Mouse (Mus musculus): ENCODE data around the gene Dmgdh. TPM values are rescaled to one million over a fixed set of nuclear protein-coding genes. Genes with fewer than 3 reads are reported as not detected.
A peak's percentile ranks its signal among the peaks of the same experiment; 100 is the strongest.

Gene Dmgdh
- total RNA-seq, 2 experiments from 2014 or later: not detected

DNA sequence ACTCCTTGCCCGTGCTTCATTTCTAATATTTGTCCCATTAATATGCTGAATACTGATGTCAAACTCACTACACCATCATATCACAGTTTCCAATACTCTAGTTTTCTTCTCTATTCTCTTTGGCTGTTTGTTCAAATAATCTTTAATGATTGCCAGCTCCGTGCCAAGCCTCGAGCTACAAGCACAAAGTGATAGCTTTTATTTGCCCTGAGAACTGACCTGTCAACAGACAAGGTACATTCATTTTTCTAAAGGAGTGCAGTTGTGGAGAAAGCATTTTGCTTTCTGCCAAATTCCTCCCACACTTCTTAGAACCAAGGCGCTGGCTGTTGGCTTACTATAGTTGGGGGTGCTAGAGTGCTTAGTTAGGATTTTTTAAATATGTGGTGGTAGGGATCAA is 33.0 kb downstream of the Dmgdh start:
- no peak for ATAC-seq (replicated peaks; ENCODE audit: poor library complexity)

DNA sequence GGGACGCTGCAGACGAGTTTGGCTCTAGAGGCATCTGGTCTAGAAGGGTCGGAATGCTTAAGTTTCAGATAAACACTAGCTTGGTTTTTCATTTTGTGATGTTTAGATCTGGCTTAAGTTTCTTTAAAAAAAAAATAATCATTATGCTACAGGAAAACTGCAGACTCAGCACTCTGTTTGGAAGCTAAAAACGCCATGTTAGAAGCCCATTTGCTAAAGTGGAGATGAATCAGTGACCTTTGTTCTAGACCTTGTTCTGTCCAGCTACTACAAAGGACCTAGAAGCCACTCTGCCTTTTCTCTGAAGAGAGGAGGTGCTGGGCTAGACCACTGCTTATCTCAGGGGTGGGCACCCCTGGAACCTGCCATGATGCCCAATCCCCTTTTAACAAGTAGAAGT is 36.1 kb downstream of the Dmgdh start:
- no peak for ATAC-seq (replicated peaks; ENCODE audit: poor library complexity)

DNA sequence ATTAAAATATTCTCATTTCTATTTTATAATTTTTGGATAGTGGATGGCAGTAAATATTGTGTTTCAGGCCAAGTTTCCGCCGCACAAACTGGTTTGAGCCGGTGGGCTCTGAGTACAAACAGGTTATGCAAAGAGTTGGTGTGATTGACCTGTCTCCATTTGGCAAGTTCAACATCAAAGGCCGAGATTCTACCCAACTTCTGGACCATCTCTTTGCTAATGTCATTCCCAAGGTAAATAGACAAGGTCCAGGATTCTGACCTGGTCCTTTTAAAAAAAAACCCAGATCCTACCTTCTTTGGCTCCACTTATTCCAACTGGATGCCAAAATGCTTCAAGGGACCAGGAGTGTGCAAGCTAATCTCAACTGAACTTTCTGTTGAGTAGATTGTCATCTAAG is 37.0 kb downstream of the Dmgdh start:
- no peak for ATAC-seq (replicated peaks; ENCODE audit: poor library complexity)

DNA sequence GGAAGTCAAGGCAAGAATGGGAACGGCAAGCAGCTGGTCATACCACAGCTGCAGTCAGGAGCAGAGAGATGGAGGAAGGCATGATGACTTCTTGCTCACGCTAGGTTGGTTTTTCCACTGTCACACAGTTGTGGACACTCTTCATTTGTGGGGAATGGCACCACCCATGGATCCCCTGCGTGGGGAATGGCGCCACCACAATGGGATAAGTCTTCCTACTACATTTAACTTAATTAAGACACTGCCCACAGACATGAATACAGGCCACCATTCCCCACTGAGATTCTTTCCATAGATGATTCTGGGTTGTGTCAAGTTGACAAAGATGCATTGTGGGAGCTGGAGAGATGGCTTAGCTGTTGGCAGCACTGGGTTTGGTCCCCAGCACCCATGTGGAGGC is 38.1 kb downstream of the Dmgdh start:
- no peak for ATAC-seq (replicated peaks; ENCODE audit: poor library complexity)

DNA sequence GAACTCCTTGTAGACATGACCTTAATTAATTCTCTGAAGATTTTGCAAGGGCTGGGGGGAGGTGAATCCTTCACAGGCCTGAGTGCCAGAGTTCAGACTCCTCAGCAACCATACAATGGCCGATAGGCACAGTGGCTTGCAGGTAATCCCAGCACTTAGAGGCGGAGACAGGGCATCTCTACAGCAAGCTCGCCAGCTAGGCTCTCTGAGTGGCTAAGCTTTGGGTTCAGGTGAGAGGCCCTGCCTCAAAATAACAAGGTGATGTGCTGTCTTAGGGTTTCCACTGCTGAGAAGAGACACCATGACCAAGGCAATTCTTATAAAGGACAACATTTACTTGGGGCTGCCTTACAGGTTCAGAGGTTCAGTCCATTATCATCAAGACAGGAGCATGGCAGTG is 39.6 kb downstream of the Dmgdh start:
- no peak for ATAC-seq (replicated peaks; ENCODE audit: poor library complexity)

DNA sequence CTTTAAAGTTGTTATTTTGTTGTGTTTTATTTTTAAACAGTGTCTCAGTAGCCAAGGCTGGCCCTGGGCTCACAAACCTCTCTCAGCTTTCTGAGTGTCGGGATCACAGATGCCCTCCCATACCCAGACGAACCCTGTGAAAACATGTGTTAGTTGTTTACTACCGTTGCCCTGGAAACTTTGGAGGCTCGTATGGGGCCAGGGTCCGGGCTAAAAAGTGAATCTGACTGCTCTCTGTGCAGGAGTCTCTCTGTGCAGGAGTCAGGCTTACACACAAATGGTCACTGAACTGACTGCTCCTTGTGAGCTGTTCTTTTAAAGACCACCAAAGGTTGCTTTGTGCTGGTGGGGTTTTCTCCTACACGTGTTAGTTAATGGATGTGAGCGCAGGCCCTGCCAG is 42.9 kb downstream of the Dmgdh start:
- ATAC-seq (replicated peaks; ENCODE audit: poor library complexity): no peak

DNA sequence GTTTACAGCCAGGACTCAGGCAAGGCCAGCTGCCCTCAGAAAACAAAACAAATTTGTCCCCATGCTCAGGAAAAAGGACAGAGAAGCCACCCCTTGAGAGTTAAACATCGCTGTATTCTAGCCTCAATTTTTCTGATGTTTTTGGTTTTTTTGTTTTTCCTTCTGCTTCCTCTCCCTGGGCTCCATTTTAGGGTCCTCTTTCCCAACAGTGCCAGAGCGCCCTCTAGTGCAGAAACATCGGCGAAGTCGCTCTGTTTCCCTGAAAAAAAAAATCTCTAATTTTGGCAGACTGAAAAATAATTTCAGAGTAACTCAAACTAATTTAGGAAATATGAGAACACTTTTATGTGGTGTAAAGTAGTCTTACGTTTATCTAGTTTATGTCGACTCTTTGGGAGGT is 44.7 kb downstream of the Dmgdh start:
- ATAC-seq (replicated peaks; ENCODE audit: poor library complexity): peak; percentile 86

DNA sequence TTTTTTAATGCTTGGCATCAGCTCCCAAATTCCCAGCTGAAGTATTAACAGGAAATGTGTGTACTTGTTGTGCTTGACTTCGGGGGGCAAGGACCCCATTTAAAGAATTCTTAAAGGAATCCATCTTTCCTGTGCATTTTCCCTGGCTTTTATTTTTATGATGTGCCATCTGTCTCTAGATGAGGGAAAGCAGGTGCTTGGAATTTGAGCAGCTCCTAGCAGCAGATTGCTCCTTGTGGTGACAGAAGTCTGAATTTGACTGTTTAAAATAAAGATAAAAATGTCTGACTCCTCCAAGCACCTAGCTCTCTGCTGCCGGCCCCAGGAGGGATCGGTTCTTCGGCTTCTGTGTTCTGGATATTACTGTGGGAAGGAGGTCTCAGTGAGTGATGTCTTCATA is 47.7 kb downstream of the Dmgdh start:
- ATAC-seq (replicated peaks; ENCODE audit: poor library complexity): no peak

DNA sequence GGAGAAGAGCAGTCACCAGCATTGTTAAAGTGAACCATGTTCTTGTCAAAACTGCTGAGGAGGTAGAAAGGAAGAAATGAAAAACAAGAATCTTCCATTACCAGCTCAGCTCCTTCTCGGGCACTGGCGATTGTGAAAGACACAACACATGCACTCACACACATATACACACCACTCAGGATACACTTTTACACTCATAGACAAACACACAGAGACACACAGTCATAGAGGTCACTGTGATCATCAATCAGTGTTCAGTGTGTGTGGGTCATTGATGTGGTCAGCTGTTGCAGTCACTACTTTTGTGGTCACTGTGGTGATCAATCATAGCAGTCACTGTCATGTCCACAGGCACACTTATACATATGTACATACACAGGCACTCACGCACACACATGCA is 49.2 kb downstream of the Dmgdh start:
- no peak for ATAC-seq (replicated peaks; ENCODE audit: poor library complexity)

DNA sequence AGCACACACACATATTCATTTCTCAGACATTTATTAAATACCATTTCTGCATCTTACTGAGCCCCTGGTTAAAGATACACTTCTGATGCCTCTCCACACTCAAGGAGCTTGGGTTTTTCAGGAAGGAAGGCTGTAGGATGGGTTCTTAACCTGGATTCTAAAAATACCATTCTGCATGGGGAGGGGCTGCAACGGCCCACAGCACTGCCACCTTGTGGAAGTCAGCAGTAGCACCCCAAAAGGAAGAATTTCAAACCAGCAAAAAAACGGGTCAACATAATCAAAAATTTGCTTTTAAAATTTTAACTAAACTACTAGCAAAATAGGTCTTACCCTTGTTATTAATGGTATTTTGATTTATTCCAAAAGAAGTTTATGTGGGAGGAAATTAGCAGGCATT is 50.0 kb downstream of the Dmgdh start:
- peak; percentile 70; the same call in 1 of the 2 replicates for ATAC-seq (replicated peaks; ENCODE audit: poor library complexity)

DNA sequence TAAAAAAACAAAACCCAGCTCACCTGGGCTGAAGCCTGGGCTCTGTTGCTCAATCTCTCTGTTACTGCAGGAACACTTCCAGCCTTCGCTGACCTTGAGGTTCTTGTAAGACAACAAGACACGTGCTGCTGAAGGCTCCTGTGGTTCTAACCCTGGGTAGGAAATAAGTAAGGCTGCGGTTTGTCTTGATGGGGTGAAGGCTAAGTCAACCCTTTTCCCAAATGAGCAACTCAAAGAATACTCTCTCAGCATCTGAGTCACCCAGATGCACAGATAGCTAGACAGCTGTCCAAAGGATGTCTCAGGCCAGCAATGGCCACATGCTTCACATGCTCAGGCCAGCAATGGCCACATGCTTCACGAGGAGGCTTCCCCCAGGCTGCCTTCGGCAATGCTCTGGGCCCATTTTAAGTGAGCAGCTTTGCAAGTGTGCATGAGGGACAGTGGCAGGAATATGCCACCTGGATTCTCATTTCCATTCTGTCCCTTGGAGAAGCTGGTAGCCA is 61.0 kb downstream of the Dmgdh start:
- no peak for ATAC-seq (replicated peaks; ENCODE audit: poor library complexity)

DNA sequence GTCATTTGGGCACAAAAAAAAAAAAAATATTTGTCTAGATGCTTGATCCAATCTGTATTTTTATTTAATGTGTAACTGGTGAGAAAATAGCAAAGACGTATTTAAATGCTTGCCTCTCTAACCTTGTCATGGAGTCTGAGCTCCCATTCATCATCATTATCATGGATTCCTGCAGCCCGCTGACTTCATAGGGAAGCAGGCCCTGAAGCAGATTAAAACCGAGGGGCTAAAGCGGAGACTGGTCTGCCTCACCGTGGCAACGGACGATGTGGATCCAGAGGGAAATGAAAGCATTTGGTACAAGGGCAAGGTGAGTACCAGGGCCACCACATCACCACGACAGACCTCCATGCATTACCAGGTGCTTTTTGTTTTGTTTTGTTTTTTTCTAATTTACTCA is 69.9 kb downstream of the Dmgdh start:
- ATAC-seq (replicated peaks; ENCODE audit: poor library complexity): no peak

DNA sequence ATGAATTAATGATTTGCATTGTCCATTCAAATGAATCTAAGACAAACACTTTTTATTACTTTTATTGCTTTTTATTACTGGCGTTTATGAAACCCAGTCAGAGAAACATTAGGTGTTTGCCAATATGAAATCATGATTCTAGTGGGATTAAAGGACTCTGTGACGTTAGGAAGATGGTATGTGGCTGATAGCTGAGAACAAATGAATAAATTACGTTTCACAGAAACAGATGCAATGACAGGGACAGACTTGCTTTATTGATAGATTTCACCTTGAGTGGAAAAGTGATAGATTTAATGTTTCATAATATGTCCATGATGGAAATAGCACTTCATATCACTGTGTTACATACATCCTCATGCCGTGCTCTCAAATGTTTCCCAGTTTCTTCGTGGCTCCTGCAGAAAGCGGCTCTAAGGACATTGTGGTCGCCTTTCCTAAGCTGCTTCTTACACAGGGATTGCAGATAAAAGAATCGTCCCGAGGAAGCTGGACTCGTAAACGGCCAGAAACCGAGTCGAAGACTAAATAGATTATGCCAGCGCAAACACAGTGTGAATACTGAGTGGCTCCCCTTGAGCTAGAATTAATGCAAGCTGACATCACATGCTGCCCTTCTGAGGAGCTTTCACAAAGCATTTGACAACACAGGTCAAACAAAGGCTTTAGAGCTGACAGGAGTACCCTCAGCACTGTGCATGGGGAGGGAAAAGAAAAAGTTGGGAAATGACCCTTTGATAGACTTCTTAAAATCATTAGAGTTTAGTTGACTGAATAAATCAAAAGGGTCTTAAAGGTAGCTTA is 78.6 kb downstream of the Dmgdh start:
- no peak for ATAC-seq (replicated peaks; ENCODE audit: poor library complexity)

DNA sequence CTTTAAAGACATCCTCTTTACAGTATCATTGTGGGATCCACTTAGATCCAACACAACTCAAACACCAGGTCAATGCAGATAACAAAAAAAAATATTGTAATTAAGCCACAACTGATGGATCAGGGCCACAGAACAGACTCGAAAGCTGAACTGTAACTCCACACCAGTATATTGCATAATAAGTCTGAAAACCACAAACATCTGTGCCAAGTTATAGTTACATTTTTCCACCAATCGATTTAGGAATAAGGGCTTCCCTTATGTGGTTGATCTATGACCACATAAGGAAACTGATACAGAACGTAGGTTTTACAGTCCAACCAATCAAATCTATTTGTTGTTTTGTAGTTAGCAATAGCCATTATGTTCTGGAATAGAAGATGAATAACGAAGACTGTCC is 80.9 kb downstream of the Dmgdh start:
- ATAC-seq (replicated peaks; ENCODE audit: poor library complexity): peak; percentile 92

DNA sequence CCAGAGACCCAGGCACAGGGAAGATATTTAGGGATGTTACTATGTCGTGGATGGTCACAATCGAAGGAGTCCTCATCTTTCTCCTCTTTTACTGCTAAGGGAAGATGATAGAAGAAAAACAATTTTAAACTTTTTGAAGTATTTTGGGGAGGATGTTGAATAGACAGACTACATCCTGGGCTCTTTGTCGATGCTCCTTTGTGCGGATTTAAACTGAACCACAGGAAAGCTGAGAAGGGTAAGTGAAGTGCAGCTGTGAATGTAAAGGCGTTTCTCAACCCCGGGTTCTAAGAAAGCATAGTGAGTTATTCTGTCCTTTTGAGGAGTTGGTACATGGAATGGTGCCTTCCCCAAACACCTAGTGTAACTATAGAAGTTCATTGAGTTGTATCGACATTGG is 82.4 kb downstream of the Dmgdh start:
- ATAC-seq (replicated peaks; ENCODE audit: poor library complexity): no peak

DNA sequence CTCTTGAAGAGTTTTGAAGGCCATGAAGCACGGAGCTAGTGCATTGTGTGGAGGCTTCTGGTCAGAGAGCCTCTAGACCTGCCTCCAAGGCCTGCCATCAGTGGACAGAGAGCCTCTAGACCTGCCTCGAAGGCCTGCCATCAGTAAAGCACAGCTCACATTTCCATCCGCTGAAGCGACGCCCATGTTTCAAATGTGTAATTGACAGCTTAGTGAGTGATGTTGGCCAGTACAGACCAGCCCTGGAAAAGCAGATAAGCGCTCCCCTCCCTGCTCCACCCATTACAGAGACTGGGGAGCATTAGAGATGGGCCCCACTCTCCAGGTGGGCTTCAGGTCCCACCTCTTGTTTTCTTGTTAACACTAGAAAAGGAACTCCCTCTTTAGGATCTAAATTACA is 83.3 kb downstream of the Dmgdh start:
- 0 out of 2 replicates have a peak, but pooled peaks have one; percentile 33 for ATAC-seq (replicated peaks; ENCODE audit: poor library complexity)

DNA sequence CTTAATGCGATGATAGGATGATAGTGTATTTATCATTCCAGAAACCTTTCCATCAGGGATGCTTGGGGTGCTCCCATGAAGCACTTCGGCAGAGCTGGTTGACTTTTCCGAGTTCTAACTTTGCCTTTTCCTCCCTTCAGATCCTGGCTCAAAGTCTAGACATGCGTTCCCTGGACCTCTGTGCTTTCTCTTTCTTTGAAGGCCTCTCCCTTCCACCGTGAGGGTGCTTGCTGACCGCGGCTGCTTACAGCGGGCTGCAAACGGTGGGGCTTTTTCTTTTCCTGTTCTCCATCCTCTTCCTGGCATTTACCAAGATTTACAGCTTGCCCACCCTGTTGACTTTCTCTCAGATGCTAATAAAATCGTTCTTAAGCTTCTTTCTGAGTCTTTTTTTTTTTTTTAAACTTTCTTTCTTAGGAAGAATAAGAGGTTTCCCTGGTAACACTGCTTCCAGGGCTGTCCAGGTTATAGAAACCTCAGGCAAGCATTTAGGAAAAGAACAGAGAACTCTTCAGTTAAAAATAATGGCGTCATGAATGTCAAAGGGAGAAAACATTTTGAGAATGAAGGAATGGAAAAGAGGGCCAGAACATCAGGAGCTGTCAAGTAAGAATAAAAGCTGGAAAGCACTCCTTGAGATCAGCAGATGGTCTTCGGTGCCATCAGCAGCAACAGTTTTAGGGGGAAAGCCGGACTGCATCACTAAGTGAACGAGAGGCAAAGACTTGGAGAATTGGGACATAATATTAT is 84.1 kb downstream of the Dmgdh start:
- ATAC-seq (replicated peaks; ENCODE audit: poor library complexity): no peak

DNA sequence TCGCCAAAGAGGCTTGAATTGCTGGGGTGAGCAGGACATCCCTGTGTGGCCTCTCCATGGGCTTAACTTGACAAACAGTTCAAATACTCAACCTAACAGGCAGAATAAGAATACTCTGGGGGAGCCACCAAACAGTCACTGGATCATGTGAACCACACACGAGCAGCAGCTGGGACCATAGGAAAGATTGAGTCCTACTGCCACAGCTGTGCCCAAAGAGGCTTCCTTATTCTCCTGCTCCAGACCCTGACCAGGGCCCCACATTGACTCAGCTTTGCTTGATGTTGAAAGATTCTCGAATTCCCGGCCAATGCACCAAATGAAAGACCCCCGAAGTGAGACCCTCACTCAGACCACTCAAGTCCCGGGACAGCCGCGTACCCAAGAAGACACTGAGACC is 87.6 kb downstream of the Dmgdh start:
- ATAC-seq (replicated peaks; ENCODE audit: poor library complexity): no peak

DNA sequence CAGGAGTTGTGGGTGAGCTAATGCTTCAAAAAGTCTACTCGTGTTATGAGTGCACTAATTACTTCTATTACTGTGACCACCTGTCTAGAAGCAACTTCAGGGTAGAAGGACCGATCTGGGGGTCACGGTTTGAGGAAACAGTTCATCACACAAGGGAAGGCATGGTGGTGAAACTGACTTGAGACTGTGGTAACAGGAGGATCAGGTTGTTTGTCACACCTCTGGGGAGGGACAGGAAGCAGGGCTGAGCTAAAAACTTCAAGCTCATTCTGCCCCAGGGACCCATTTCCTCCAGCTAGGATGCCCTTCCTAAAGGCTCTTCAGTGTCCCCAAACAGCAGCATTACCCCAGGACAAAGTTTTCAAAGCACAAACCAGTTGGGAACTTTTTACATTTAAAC is 88.6 kb downstream of the Dmgdh start:
- ATAC-seq (replicated peaks; ENCODE audit: poor library complexity): peak; percentile 56

DNA sequence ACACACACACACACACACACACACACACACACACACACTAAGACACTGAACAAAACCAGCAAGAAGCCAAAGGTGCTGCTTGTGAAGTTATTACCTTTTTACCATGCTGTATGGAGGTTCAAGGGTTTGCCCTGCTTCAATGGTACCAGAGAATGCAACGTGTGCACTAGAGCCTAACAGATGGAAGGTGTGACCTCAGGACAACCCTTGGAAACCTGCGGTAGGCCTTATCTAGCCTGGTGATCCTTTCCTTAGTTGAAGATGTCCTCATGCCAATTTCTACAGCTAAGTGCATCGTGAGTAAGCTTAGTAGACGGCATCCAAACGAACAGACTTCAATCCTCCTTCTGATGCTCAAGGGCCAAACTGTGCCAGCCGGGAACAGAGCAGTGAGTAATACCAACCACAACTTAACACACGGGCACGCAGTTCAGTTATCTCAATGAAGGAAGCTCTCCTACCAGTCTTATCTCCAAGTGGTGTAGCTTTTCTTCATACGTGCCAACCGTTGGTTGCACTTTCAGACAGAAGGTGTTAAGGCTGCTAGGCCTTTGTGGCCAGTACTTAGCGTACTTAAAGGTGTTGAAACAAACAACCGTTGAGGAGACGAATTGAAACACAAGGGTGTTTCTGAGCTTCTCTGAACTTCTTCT is 90.2 kb downstream of the Dmgdh start:
- peak; percentile 72 for ATAC-seq (replicated peaks; ENCODE audit: poor library complexity)

DNA sequence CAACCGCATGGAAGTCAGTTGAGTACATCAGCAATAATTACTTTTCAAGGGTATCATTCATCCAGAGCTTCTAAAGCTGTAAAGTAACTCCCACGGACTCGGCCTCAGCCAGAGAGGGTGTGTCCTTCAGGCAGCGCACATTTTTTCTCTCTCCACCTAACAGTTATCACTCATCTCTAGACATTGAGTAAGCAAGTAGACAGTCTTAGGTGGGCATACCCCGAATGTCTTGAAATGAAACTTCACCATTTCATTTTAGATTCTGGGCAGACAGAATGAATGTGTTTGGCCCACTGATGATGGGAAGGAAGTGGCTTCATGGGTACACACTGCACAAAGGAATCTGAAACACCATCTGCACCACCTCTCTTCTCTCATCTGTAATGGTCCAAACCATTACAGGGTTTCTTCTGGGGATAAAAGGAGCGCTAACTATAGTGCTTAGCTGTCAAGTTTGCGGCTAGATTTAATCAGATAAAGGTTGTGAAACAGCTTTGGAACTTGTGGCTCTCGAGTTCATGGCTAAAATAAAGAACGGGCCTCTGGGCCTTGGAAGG is 96.9 kb downstream of the Dmgdh start:
- peak; percentile 49 for ATAC-seq (replicated peaks; ENCODE audit: poor library complexity)

All from megakaryocyte progenitor cell, adult 5-6 weeks (primary cell).